In genomic region chr15:27270203-27270602, GRCm38 (mm10) we compare ENCODE assay signal across 19 mouse cellular contexts.
DNase-seq lines count a peak whose midpoint lies in the region; ATAC-seq and TF ChIP-seq lines count a peak whose summit lies in the region.
"Had no signal": no experiment of that assay in that cellular context is flagged by ENCODE, and none has a peak within 500 bp of the region (broad histone marks: within the 10 kb centered on the region; RNA-seq: fewer than 3 reads in every experiment).

No protein-coding gene starts in this region.

- no peak for TF ChIP-seq CTCF in lung, embryonic 14.5 days (IDR thresholded peaks at IDR 0.05; ENCODE audit: low read depth)

- no peak overlapping the region for H3K27ac ChIP-seq in lung, embryonic 14.5 days (ENCODE audit: low read depth)
- H3K27ac ChIP-seq in lung, embryonic 16.5 days (ENCODE audit: low read length) = no peak overlapping the region

- no peaks in the 10 kb centered on the region for H3K9me3 ChIP-seq in lung, embryonic 14.5 days (ENCODE audit: low read depth, low read length)
- no peaks in the 10 kb centered on the region for H3K9me3 ChIP-seq in lung, embryonic 16.5 days (ENCODE audit: control insufficient read depth, low read length)
- H3K9me3 ChIP-seq: G1E had no signal

- no peak overlapping the region for H3K4me2 ChIP-seq in lung, embryonic 14.5 days
- no peak overlapping the region for H3K4me2 ChIP-seq in lung, embryonic 16.5 days (ENCODE audit: low read depth, low read length)

- no peak overlapping the region for H3K4me3 ChIP-seq in lung, embryonic 14.5 days (ENCODE audit: low read depth, low read length)
- no peak overlapping the region for H3K4me3 ChIP-seq in lung, embryonic 16.5 days (ENCODE audit: low read length)

- H3K9ac ChIP-seq in lung, embryonic 14.5 days = no peak overlapping the region
- no peak overlapping the region for H3K9ac ChIP-seq in lung, embryonic 16.5 days (ENCODE audit: low read length)

- no peaks in the 10 kb centered on the region for H3K4me1 ChIP-seq in lung, embryonic 14.5 days (ENCODE audit: insufficient read depth)
- H3K4me1 ChIP-seq in lung, embryonic 16.5 days (replicated peaks; ENCODE audit: control insufficient read depth, insufficient read depth, low read length) = no peaks in the 10 kb centered on the region

- H3K36me3 ChIP-seq in lung, embryonic 14.5 days (ENCODE audit: insufficient read depth) = no peaks in the 10 kb centered on the region
- H3K36me3 ChIP-seq in lung, embryonic 16.5 days (ENCODE audit: control insufficient read depth, insufficient read depth, low read length) = no peaks in the 10 kb centered on the region
- H3K36me3 ChIP-seq: G1E had no signal

- 38% methylated on average over 2 of the region's 2 CpGs for WGBS in lung, embryonic 14.5 days
- 43% methylated on average over 2 of the region's 2 CpGs for WGBS in lung, embryonic 16.5 days

- peak; percentile 79 for ATAC-seq in lung, embryonic 14.5 days (ENCODE audit: insufficient read depth)
- peak; percentile 57; the same call in 1 of the 2 replicates for ATAC-seq in lung, embryonic 16.5 days (ENCODE audit: low read depth)
- ATAC-seq: activated CD4-positive, CD25-positive, alpha-beta regulatory T cell, adult 4 months; CD4-positive, CD25-positive, alpha-beta regulatory T cell, adult 4 months; Patski had no signal

- peak; percentile 71 for DNase-seq in lung, embryonic 14.5 days
- no peak for DNase-seq in lung, postnatal 4 days
- DNase-seq in lung, postnatal 36 days = no peak
- DNase-seq: adrenal gland, adult 2 months; adrenal gland, adult 8-10 months; adrenal gland, postnatal 10 days; adrenal gland, postnatal 14 days; adrenal gland, postnatal 25 days; adrenal gland, postnatal 36 days; B cell, adult 2 months; cerebellum, adult 11 months; cerebellum, adult 11-12 months; cerebellum, adult 18-20 months had no signal

- H3K27me3 ChIP-seq in lung, embryonic 14.5 days (ENCODE audit: insufficient read depth, low read length) = no peaks in the 10 kb centered on the region
- H3K27me3 ChIP-seq in lung, embryonic 16.5 days (ENCODE audit: control insufficient read depth, insufficient read depth, low read depth, low read length) = no peaks in the 10 kb centered on the region
- H3K27me3 ChIP-seq: CH12.LX had no signal
